Mouse (Mus musculus): ENCODE results near the gene Ppp1r12b.
"Not testable (repeated sequence)": the region's sequence is repeated elsewhere in the genome, so short reads cannot be mapped to it uniquely, and the experiment has no call there.

Ppp1r12b gene

GRCm38 (mm10) chr1:134851211-134851610 lies 104.5 kb downstream of the Ppp1r12b start:
- DNase-seq (ENCODE audit: low spot score in 2 of 2) = no peak

DNA sequence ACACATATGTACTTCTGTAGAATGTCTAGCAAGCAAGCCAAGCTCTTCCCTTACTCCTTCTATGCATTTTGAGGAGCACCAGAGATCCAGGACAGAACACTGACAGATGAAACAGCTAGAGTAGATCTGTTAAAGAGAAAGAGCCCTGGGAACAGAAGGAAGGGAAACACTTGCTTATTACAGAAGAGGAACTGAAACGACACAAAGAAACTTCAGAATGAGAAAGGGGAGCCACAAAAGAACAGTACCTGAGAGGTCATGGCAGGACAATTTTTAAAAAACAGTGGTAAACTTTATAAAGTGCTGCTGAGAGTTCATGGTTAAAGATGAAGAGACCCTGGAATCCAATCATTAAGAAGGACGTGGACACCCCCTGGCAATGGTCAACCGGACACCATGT lies 105.4 kb downstream of the Ppp1r12b start:
- no peak for DNase-seq (ENCODE audit: low spot score in 2 of 2)

GRCm38 (mm10) chr1:134847851-134848250 lies 107.9 kb downstream of the Ppp1r12b start:
- no peak for DNase-seq (ENCODE audit: low spot score in 2 of 2)

- peak in 1 of 2 experiments; percentile 33 for DNase-seq (ENCODE audit: low spot score in 2 of 2)
Measured at GRCm38 (mm10) chr1:134846295-134846988, 109.3 kb downstream of the Ppp1r12b start.

- no peak for DNase-seq (ENCODE audit: low spot score in 2 of 2)
Measured at GRCm38 (mm10) chr1:134843369-134843768, 112.4 kb downstream of the Ppp1r12b start.

DNA sequence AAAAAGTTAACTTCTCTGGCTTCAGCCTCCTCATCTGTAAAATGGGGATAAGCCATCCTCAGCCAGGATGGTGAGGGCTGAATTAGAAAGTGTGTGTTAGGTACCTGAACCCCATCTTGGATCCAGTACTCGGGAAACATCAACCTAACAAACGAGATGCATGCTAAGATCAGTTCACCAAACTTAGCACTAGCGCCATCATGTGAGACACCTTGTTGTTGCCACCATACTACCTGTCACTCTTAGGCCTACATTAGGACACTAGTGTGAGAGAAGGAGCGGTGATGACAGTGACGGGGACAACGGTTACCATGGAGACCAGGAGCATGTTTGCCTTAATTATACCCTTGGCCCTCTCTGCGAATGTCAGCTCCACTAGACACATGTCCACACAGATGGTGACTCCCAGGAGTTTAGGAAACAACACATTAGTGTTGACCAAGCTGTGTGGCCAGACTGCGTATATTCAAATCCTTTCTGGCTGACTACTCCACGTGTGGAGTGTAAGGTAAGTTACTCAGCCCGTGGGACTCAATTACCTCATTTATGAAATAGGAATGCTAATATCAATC lies 118.7 kb downstream of the Ppp1r12b start:
- DNase-seq (ENCODE audit: low spot score in 2 of 2) = no peak

GRCm38 (mm10) chr1:134830881-134831280 lies 124.9 kb downstream of the Ppp1r12b start:
- DNase-seq (ENCODE audit: low spot score in 2 of 2) = not testable (repeated sequence)

GRCm38 (mm10) chr1:134829635-134830034 lies 126.1 kb downstream of the Ppp1r12b start:
- DNase-seq (ENCODE audit: low spot score in 2 of 2) = no peak

- no peak for DNase-seq (ENCODE audit: low spot score in 2 of 2)
Measured at GRCm38 (mm10) chr1:134824896-134825295, 130.8 kb downstream of the Ppp1r12b start.

DNA sequence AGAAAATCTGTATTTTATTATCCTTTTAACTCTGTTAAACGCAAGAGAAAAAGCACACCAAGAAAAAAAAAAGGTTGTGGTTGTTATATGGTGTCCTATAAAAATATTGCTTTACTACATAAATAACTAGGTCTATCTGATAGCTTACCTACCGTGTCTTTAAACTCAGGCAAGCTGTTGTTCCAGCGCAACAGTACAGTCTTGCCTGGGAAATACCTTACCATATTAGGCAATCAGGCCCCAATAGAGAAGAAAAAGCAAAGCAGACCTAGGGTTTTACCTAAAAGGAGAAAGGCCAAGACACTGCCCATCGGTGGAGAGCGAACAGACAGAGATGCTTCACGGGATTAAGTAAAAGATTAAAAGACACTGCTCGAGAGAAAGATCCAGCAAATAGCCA lies 131.9 kb downstream of the Ppp1r12b start:
- no peak for DNase-seq (ENCODE audit: low spot score in 2 of 2)

DNA sequence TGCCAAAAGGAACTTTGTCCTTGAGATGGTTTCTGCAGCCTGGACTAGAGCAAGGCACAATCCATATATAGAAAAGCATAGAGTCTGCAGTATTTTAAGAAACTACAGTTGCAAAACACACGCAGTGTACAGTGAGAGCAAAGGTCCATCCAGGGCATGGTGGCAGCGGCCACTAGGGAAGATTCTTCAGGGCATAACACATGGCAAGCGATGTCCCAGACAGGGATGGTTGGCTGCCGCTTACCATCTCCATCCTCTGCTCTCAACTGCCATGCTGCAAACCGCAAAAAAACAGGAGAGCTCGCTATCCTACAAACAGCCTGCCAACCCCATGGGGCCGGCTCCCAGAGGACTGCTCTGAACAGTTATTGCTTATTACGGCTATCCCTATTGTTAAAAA lies 132.4 kb downstream of the Ppp1r12b start:
- no peak for DNase-seq (ENCODE audit: low spot score in 2 of 2)

- DNase-seq (ENCODE audit: low spot score in 2 of 2) = no peak
Measured at GRCm38 (mm10) chr1:134820882-134821281, 134.9 kb downstream of the Ppp1r12b start.

GRCm38 (mm10) chr1:134819196-134819595 lies 136.5 kb downstream of the Ppp1r12b start:
- no peak for DNase-seq (ENCODE audit: low spot score in 2 of 2)

DNA sequence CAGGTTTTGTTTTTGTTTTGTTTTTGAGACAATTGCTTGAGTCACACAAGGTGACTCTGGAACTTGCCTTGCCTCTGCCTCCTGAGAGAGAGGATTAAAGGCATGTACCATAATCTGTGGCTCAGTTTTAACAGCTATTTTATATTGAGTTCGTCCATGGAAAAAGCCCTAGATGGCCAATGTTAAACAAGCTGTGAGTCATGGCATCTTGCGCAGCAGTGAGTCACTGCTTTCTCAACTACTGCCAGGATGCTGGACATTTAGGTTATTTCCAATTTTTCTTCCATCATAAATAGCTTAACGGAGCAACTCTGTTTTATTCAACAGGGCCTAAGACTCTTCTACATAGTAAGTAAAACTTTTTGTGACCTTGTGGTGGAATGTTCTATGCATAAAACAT lies 137.0 kb downstream of the Ppp1r12b start:
- no peak for DNase-seq (ENCODE audit: low spot score in 2 of 2)

DNA sequence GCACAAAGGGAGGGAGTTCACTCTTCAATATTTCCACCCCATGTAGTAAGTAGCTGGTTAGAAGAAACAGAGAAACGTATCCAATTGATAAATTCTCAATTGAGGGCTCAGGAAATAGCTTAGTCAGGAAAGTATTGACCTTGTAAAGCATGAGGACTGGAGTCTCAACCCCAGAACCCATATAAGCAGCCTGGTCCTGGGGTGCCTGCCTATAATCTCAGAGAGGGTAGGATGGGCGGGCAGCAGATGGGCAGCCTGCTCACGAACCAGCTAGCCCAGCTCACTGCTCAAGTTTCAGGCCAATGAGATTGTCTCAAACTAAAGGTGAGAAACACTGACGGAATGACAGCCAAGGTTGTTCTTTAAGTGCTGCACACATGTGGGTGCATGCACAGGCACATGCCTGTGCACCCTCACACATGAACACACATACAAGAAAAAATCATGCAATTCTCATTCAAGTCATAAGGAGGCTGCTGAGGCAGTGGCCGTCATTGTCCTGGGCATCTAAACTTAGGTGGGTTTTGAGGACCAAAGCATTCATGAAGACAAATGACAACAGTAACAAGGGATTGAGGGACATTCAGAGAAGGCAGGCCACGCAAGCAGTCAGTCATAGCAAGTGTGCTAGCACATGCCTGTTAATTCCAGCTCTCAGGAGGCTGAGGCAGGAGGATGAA lies 137.7 kb downstream of the Ppp1r12b start:
- no peak for DNase-seq (ENCODE audit: low spot score in 2 of 2)

DNA sequence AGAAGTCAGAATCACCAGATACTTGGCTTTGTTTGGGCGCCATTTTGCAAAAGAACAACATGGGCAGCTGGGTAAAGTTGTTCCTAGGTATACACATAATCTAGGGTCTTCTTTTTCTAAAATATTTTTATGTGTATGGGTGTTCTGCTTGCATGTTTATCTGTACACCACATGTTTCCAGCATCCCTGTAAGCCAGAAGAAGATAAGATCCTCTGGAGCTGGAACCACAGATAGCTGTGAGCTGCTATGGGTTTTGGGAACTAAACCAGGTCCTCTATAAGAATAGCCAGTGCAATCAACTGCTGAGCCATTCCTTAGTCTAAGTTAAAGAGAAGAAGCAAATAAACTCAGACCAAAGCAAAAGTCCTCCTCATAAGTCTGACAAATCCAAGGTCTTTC lies 138.6 kb downstream of the Ppp1r12b start:
- no peak for DNase-seq (ENCODE audit: low spot score in 2 of 2)

GRCm38 (mm10) chr1:134816617-134817016 lies 139.1 kb downstream of the Ppp1r12b start:
- no peak for DNase-seq (ENCODE audit: low spot score in 2 of 2)

- DNase-seq (ENCODE audit: low spot score in 2 of 2) = no peak
Measured at GRCm38 (mm10) chr1:134815748-134816147, 140.0 kb downstream of the Ppp1r12b start.

- no peak for DNase-seq (ENCODE audit: low spot score in 2 of 2)
Measured at GRCm38 (mm10) chr1:134805471-134805870, 150.3 kb downstream of the Ppp1r12b start.

- DNase-seq (ENCODE audit: low spot score in 2 of 2) = no peak
Measured at GRCm38 (mm10) chr1:134804373-134804772, 151.4 kb downstream of the Ppp1r12b start.

DNA sequence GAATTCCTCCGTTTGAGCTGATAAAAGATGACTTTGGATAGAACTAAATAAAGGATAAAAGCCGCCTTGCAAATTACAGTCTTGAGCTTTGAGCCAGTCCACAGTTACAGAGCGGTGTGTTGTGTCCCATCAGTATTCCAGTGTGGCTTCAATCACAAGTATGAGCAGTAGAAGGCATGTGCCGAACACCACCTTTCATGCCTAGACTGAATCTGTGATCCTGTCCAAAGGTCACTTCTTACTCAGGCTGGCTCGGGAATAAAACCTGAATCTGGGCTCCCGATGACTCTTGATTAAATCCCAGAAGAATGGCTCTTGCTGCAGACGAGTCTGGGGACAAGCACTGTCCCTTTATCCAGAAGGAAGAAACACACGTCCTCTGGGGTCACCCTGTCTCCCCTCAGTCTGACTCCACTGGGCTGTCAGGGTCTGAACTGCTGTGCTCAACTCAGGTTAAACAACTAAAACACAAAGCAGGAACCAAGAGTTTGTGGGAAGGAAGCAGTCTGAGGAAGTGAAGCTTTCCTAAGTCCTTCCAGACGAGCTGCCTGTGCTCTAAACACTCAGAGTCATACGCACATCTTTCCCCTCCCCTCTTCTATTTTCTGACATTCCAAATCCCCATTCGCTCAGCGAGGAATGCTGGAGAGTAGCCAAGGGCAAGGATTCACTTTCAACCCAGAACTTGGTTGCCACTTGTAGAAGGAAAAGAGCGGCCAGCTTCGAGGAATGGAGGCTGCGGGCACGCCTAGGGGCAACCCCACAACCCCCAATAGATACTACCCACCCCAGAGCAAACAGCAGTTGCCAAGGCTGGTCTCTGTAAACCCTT lies 152.2 kb downstream of the Ppp1r12b start:
- DNase-seq (ENCODE audit: low spot score in 2 of 2) = no peak

DNA sequence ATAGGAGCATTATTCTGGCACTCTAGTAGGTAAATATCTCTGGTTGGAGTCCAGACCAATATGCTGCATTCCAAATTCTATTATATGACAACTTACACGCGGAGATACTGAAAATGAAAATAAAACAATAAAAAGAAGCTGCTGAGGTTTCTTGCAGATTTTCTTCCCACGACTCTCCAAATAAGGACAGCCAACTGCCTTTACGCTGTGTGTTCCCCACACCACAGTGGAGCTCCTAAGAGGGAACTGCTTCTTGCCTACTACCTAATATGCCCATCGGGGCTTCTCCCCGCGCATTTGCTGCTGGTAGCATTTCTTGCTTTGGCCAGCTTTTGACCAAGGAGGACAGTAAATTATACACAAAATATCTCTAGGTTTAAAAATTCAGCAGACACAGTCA lies 154.0 kb downstream of the Ppp1r12b start:
- DNase-seq (ENCODE audit: low spot score in 2 of 2) = no peak
